Mouse (Mus musculus) cerebellum, postnatal 36 days (tissue): ENCODE measurements around the gene Tiam2.

Source experiments
- DNase-seq, 2 experiments: peaks; one replicate each; pipeline ENCODE4 v3.0.0; 2021 to 2022; ENCODE audit warnings: mixed read lengths in 2 of 2

Tiam2 gene

DNA sequence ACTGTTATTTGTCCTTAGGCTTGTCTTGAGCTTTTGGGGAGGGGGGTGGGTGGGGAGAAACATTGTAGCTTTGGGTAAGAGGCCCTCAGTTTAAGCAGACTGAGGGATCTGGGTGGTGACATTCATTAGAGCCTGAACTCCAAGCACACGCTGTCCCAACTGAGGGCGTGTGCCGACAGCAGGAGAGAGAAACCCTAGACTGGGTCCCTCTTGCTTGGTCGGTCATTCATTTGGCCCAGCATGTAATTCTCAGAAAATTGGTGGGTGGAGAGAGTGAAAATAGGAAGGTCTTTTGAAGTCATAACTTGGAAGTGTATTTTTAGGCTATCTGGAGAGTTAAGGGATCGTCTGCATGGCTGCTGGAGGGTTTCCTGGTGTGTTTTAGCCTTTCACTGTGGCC, 71.5 kb downstream of the Tiam2 start:
- no peak for DNase-seq

DNA sequence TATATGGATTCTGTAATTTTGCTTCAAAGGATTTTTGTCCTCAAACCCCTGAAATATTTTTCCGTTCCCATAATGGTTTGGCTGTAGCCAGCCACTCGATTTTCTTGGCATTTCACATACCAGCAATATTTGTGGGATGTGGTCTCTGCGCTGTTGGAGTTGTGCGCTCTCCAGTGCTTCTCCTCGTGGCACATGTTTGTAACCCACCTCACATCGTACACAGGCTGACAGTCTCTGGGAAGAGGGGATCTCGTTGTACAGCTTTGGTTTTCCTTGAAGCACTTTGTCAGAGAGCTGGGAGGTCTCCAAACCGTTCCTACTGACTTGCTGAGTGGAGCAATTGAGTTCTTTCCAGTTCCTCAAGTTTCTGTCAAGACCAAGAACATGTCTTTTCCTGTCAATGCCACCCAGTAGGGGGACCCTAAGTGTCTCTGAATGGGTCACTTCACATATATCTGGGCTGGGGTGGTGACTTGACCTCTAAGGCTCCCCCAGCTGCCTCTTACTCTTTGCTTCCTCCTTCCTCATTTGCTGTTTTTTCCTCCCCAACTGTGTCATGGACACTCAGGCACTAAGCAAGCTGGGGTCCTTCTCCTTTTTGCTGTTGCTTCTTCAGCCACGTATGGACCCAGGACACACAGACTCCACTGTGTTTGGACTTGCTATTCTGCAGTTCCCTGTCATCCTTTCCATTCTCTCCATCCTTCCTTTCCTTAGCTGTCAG, 79.1 kb downstream of the Tiam2 start:
- DNase-seq, result no peak

GRCm38 (mm10) chr17:3407051-3407450, 80.7 kb downstream of the Tiam2 start:
- DNase-seq, result no peak

GRCm38 (mm10) chr17:3410307-3410706, 83.9 kb downstream of the Tiam2 start:
- no peak for DNase-seq

DNA sequence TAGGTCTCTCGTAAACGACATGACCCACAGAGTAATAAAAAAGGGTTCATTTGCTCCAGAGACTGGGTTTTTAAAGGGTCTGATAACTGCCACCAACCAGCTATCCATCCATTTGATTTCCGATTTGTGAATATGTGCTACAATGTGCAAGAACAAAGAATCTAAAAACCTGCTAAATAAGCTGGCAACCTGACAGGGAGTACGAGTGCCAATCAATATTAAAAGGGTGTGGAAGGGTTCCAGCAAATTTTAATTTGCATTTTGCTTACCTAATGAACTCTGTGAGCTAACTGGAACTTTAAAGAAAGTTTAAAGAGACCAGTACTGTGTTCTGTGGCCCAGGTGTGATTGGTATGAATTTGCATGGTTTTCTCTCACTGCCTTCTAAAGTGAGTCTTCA, 86.4 kb downstream of the Tiam2 start:
- no peak for DNase-seq

GRCm38 (mm10) chr17:3415580-3415979, 89.2 kb downstream of the Tiam2 start:
- DNase-seq, result peak; percentile 74 to 75

DNA sequence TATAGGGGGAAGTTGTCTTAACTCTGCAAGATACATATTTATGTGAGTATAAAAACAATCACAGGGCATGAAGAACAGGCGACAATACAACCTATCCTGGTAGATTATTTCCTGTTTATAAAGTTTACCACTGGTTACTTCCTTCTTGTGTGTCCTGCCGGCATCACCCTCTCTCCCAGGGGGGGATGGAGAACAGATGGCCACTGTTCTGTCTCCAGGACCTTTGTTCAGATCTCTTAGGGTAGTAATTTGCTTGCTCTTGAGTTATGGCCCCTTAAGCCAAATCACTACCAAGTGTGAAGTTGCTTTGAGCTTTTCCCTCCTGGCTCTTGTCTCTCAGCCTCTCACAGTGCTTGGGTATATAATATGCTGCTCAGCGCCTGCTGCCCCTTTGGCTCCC, 90.0 kb downstream of the Tiam2 start:
- peak; percentile 19 to 21 for DNase-seq

DNA sequence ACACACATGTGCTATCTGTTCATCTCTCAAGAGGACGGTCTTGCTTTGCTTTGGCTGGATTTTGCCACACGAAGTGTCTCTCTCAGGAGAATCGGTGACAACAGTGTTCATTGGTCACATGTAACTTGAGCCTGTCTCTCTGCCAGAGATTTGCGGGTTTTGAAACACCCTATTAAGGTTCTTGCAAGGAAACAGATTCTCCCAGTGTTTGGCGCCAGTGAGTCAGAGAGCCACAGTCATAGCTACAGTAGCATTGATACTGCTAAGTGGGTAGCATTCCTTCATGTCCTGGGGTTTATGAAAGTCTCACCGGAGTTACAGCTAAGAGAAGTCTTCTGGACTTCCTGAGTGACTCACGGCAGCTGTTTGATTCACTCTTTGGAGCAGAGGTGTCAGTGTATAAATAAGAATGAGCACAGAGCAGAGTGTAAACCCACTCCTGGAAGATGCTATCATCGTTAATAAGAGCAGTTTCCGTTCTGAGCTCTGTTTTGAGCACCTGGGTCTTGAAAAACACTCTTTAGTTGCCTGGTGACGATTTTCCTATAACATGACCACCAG, 93.1 kb downstream of the Tiam2 start:
- no peak for DNase-seq

- no peak for DNase-seq
Measured at GRCm38 (mm10) chr17:3420148-3420547, 93.8 kb downstream of the Tiam2 start.

GRCm38 (mm10) chr17:3423416-3423815, 97.0 kb downstream of the Tiam2 start:
- no peak for DNase-seq

GRCm38 (mm10) chr17:3428659-3429058, 102.3 kb downstream of the Tiam2 start:
- DNase-seq, result no peak

DNA sequence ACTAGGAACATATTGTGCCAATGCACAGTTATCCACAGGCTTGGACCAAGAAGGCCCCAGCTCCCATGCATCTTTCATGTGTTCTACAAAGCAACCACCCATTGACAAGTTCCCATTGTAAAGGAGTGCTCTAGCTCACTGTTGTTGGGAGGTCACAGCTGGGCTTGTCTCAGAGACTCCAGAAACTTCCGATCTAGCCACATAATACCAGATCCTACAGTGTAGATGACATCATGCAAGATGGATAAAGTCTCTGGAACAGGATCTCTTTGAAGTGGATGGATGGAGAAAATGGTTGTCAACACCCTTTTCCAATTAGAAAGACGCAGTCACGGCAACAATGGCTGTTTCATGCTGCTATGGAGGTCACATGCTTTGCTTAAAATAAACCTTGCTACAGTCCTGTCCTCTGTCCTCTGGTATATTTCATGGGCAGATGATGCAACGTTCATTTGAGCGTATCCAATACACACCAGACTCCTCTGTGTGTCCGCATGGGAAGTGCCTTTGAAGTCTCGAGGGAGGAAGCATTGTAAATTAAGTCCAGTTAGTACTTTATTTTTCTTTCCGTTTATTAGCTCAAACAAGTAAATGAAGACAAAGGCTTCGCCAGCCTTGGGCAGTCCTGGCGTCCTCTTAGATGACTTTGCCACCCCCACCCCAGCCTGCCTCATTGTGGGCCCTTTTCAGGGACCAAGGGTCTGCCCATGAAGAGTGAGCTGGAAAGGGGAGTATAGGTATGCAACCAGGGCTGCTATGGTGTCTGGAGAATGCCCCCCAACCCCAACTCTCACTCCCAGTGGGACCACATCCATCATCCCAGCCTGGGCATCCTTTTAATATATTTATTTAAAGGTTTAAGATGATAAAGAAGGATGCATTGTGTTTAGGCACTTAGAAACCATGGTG, 106.5 kb downstream of the Tiam2 start:
- no peak for DNase-seq

- DNase-seq, result no peak
Measured at GRCm38 (mm10) chr17:3433521-3434271, 107.3 kb downstream of the Tiam2 start.

DNA sequence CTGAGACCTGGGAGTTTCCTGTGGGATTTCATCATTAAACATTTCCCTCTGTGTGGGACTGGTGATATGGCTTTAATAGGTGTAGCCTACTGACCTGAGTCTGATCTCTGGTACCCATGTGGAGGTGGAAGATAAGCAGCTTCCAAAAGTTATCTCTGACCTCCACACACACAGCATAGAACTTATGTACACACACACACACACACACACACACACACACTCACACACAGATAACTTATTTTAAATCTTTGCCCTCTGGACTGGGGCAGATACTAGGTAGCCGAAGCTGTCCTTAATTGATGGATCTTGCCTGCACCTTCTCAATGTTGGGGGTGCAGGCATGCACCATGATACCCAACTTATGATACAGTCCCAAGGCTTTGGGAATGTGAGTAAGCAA, 108.9 kb downstream of the Tiam2 start:
- DNase-seq, result no peak

DNA sequence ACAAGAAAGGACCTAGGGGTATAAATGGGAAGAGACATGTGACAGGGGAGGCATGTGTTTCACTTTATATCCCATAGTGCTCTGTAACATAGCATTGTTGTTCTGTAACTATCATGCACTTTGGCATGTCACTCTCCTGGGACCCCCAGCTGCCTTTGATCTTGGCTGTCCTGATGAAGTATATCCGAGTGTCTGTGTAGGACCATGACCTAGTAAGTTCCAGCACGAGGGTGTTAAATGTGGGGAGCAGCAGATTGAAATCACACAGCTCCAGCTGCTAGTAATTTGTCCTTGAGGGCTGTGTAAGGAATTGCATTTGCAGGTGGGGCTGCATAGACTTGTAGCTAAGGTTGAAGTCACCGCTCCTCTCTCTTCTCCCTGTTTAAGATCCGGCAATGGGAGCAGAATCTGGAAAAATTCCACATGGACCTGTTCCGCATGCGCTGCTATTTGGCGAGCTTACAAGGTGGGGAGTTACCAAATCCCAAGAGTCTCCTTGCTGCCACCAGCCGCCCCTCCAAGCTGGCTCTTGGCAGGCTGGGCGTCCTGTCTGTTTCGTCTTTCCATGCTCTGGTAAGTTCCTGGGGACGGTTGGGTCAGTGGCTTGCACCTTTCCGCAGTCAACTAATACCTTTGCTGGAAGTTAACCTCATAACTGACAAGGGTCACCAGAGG, 110.6 kb downstream of the Tiam2 start:
- DNase-seq, result no peak

GRCm38 (mm10) chr17:3442526-3443401, 116.4 kb downstream of the Tiam2 start:
- no peak for DNase-seq

DNA sequence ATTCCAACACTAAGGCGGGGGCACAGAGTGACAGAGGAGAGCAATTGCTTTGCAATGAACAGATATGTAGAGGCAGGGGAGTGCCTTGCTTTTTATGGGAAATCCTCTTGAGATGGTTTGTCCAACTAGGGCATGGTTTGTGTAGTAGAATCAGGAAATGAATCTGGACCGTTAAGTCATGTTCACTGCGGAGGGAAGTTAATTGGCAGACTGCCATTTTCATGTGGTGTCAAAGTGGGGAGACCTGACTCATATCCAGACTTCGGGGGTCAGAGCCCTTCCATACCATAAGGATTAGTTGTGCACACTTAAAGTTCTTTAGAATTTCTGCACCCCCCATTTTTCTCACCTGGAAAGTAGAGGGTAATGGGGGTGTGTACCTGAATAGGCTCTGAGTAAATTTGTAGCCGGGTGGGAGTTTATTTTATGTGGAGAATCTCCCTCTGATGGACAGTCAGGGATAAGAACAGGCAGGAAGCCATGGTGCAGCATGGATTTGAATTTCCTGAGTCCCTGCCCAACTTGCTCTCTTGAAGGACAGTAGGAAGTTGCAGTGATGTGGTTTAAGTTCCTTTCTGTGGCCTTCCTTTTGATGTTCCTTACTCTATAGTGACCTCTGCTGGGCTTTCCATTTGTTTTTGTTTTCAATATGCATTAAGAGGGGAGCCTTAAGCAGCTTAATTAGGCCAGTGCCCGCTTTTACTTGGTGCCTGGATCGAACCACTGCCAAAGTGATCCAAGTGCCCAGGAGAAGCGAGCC, 120.0 kb downstream of the Tiam2 start:
- peak in 1 of 2 experiments; percentile 16 for DNase-seq

DNA sequence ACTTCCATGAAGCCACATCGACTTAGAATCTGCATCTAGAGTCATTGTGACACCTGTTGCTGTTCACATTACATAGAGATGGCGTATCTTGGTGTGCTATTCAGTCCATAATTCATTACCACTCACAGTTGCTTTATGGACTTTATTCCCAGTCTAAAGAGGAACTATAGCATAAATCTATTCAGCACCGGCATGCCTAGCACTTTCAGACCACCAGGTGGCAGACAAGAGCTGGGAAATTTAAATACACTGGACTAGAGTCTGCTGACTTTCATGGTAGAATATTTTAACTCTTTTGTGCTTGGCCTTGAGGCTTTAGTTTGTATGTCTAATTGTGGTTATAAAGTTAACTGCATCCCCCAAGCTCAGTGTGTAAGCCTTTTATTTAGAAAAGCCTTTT, 122.4 kb downstream of the Tiam2 start:
- peak; percentile 65 to 73 for DNase-seq

DNA sequence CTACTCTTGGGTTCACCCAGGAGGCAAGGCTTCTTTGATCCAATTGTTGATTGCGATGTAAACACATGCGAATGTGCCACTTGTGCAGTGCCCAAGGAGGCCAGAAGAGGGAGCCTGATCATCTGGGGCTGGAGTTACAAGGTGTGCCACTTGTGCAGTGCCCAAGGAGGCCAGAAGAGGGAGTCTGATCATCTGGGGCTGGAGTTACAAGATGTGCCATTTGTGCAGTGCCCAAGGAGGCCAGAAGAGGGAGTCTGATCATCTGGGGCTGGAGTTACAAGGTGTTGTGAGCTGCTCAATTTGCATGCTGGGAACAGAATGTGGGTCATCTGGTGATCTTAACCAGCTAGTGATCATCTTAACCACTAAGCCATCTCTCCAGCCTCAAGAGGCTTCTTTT, 124.7 kb downstream of the Tiam2 start:
- DNase-seq, result peak; percentile 24 to 33

- no peak for DNase-seq
Measured at GRCm38 (mm10) chr17:3452571-3453311, 126.4 kb downstream of the Tiam2 start.
